Mouse (Mus musculus): ENCODE data around the gene Gm30191. TPM values are rescaled to one million over a fixed set of nuclear protein-coding genes. Genes with fewer than 3 reads are reported as not detected.

The Gm30191 gene
- not detected in 2 replicates for polyA plus RNA-seq (2012; ENCODE audit: insufficient read depth, low replicate concordance)

DNA sequence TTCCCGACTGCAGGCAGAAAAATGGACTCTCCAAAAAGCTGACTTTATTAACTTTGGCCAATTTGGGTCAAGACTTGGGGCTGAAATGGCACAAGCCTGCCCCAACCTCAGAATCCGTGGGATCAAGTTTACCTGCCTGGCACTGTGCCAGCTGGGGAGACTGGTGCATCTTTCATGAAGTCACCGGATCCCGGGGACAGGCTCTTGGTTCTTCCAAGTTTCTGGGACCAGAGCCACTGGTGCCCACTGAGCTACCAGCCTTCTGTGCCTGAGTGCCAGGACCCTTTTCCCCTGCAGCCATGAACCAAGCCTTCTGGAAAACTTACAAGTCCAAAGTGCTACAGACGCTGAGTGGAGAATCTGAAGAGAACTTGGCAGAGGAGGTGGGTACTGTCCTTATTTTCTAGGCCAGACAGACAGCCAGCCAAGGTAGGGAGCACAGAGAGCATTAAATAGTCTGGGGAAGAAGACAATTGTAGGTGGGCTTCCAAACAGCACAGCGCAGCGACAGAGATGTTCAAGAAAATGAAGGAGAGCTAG is at the start of gene Gm30191:
TSS of gene Gm30191 (plus strand) at position 217 of the 540 bp plus-strand sequence.
- no peak for TF ChIP-seq FLI1 (IDR thresholded peaks at IDR 0.05; ENCODE audit: low read length)
- TF ChIP-seq GATA1 (IDR thresholded peaks at IDR 0.05; ENCODE audit: borderline replicate concordance, low read length) = no peak
- H3K4me3 ChIP-seq (replicated peaks) = peak within 1 kb of the TSS; percentile 94
- peaks cover 9% of the 10 kb centered on the region for H3K36me3 ChIP-seq (replicated peaks; ENCODE audit: low read length)
- H3K9me3 ChIP-seq = peaks cover 4% of the 10 kb centered on the region; the same call in 1 of the 2 replicates
- peaks cover 58% of the 10 kb centered on the region for H3K27me3 ChIP-seq (replicated peaks)
- H3K4me1 ChIP-seq = peaks cover 49% of the 10 kb centered on the region

DNA sequence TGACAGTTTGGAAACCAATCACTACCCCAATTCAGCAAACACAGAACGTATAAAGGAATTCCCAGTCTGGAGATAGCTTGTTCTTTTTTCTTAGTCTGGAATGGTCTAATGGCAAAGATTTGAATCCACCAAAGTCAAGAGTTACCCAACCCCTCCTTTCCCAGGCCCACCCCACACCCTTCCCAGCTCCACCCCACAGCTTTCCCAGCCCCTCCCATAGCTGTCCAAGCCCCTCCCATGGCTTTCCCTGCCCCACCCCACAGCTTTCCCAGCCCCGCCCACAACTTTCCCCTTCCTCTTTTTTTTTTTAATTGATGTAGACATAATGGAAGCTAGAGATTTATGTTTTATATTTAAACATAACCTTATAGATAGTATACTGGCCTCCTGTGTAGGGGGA is 47.4 kb upstream of the Gm30191 start:
- H3K4me1 ChIP-seq = peaks cover 5% of the 10 kb centered on the region; the same call in 1 of the 2 replicates
- H3K4me3 ChIP-seq (replicated peaks) = no peak overlapping the region
- H3K36me3 ChIP-seq (replicated peaks; ENCODE audit: low read length) = no peaks in the 10 kb centered on the region
- TF ChIP-seq FLI1 (IDR thresholded peaks at IDR 0.05; ENCODE audit: low read length) = no peak
- no peak for TF ChIP-seq GATA1 (IDR thresholded peaks at IDR 0.05; ENCODE audit: borderline replicate concordance, low read length)
- H3K9me3 ChIP-seq = no peaks in the 10 kb centered on the region
- peaks cover 29% of the 10 kb centered on the region for H3K27me3 ChIP-seq (replicated peaks)

DNA sequence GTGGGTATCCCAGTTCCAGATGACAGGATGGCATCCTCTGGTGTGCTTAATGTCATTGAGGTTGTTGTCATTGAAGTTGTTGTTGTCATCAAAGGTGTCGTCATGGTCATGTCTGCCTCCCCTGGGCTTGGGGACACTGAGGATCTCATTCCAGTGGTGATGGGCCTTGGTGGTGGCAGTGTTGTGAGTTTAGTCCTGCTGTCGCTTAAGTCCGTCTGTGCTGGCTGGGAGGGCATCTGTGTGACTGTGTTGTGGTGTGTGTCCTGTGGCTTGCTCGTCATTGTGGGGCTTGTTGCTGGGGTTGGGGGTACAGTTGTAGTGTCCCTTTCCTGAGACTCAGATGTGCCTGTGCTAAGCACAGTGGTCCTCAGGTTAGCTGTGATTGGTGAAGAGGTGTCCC is 43.8 kb upstream of the Gm30191 start, which contains the start of gene Gm7534:
TSS of gene Gm7534 (minus strand) at position 101 of the 400 bp plus-strand sequence.
- Histone ChIP-seq H3K36me3 (replicated peaks; ENCODE audit: low read length) (no peaks in the 10 kb centered on the region), H3K4me3 (replicated peaks) (no peak within 1 kb of the TSS), H3K4me1 (peaks cover 11% of the 10 kb centered on the region), H3K9me3 (no peaks in the 10 kb centered on the region), H3K27me3 (replicated peaks) (peaks cover 26% of the 10 kb centered on the region)
- TF ChIP-seq GATA1 (IDR thresholded peaks at IDR 0.05; ENCODE audit: borderline replicate concordance, low read length) = no peak
- TF ChIP-seq FLI1 (IDR thresholded peaks at IDR 0.05; ENCODE audit: low read length) = no peak

DNA sequence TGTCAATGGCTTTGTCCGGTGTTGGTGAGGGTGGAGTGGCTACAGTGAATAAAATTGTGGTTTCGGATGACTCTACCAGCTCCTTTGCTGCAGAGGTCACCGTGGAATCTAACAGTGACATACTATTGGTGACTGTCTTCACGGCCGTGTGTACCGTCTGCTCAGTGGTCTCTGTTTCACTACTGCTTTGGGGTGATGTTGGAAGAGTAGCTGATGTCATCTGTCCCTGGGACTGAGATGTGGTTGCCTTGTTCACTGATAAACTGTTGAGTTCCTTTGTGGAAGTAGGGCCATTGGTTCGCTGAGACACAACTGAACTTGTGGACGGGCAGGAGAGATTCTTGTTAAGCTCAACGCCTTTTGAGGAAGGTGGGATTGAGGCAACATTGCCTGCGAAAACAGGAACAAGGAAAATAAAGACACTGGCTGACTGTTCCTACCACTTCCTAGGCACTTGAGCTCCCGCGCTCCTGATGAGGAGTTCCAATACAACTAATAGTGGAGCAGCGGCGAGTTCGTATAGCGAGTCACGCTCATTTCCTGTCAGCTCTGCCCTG is 43.3 kb upstream of the Gm30191 start:
- no peak overlapping the region for H3K4me3 ChIP-seq (replicated peaks)
- H3K9me3 ChIP-seq = no peaks in the 10 kb centered on the region
- peaks cover 11% of the 10 kb centered on the region for H3K4me1 ChIP-seq
- H3K27me3 ChIP-seq (replicated peaks) = peaks cover 29% of the 10 kb centered on the region
- H3K36me3 ChIP-seq (replicated peaks; ENCODE audit: low read length) = no peaks in the 10 kb centered on the region
- TF ChIP-seq FLI1 (IDR thresholded peaks at IDR 0.05; ENCODE audit: low read length) = no peak
- TF ChIP-seq GATA1 (IDR thresholded peaks at IDR 0.05; ENCODE audit: borderline replicate concordance, low read length) = no peak

DNA sequence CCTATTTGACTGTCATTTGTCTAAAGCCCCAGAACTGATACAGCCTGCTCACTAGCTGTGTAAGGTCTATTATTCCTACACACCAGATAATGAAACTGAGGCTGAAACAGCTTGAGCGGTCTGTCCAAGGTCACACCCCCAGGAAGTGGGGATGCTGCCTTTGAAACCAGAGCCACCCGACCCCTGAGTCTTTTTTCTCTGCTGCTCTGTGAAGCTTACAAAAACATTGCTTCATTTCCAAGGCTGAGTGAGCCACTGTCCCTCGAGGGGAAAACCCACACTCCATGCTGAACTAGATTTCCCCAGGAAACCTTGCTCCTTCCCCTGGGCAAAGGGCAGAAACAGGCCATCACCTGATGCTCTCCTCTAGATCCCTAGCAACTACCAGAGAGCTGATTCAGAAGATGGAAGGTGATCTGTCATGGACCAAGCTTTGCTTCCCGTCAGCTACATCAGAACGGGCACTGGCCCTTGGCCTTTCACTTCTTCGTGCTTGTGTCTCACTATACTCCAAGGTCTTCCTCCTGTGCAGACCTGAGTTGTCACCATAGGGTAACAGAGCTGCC is 40.2 kb upstream of the Gm30191 start:
- Histone ChIP-seq H3K27me3 (replicated peaks) (peaks cover 42% of the 10 kb centered on the region), H3K9me3 (peaks cover 6% of the 10 kb centered on the region), H3K4me1 (peaks cover 11% of the 10 kb centered on the region), H3K4me3 (replicated peaks) (peak overlapping the region; percentile 28), H3K36me3 (replicated peaks; ENCODE audit: low read length) (no peaks in the 10 kb centered on the region)
- no peak for TF ChIP-seq GATA1 (IDR thresholded peaks at IDR 0.05; ENCODE audit: borderline replicate concordance, low read length)

DNA sequence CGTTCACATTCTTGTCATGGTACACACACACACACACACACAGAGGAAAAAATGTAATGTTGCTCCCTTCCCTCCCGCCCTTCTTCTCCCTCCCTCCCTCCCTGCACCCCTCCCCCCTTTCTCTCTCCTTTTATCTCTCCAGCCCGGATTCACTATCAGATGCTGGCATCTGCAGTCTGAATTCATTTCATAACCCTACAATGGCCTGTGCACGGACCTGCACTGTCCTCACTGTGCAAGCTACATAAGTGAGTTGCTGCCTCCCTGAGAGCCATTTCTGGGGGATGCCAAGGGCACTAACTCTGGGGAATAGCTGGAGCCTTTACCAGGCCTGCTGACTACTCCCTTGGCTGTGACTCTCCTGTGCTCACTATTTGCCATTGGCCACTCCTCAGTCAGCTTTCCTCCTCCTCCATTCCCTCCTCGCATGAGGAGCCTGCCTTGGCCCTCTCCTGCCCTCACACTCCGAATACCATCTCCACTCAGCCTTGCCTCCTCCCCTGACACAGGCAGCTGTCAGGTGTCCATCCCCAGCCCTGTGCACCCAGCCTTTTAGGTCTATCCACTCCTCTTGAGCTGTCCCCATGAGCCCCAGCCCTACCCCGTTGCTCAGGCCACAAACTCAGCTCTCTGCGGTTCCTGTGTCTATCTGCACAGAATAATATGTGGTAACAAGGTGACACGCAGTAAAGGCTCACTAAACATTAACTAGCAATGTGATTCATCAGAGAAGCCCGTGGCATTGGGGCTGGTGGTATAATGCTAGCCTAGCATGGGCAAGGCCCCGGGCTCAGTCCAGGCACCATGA is 23.7 kb upstream of the Gm30191 start:
- no peaks in the 10 kb centered on the region for H3K36me3 ChIP-seq (replicated peaks; ENCODE audit: low read length)
- no peaks in the 10 kb centered on the region for H3K9me3 ChIP-seq
- peaks cover 55% of the 10 kb centered on the region for H3K27me3 ChIP-seq (replicated peaks)
- H3K4me3 ChIP-seq (replicated peaks) = no peak overlapping the region
- TF ChIP-seq FLI1 (IDR thresholded peaks at IDR 0.05; ENCODE audit: low read length) (no peak), GATA1 (IDR thresholded peaks at IDR 0.05; ENCODE audit: borderline replicate concordance, low read length) (no peak)
- H3K4me1 ChIP-seq = no peaks in the 10 kb centered on the region; the same call in 1 of the 2 replicates

DNA sequence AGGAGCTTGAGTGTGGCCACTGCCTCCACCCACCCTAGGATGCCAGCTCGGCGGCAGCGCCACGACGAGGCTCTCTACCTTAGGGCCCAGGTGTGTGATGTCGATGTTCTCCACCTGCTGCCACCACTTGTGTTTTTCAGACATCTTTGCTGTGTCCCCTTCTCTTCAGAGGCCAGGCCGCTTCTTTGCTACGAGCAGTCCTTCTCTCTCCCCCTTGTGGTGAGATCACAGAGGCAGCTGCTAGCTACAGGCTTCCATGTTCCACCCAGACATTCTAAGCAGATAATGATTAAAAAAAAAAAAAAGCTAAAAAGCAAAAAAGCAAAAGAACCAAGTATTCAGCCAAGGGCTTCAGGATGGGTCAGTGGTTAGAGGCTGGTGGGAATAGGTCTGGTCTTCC is 19.5 kb upstream of the Gm30191 start, which contains the start of gene Catsper4:
TSS of gene Catsper4 (minus strand) at position 190 of the 400 bp plus-strand sequence.
- H3K27me3 ChIP-seq (replicated peaks) = peaks cover 65% of the 10 kb centered on the region
- no peaks in the 10 kb centered on the region for H3K36me3 ChIP-seq (replicated peaks; ENCODE audit: low read length)
- no peak within 1 kb of the TSS for H3K4me3 ChIP-seq (replicated peaks)
- TF ChIP-seq GATA1 (IDR thresholded peaks at IDR 0.05; ENCODE audit: borderline replicate concordance, low read length) (no peak), FLI1 (IDR thresholded peaks at IDR 0.05; ENCODE audit: low read length) (no peak)
- H3K9me3 ChIP-seq = no peaks in the 10 kb centered on the region
- H3K4me1 ChIP-seq = no peaks in the 10 kb centered on the region; the same call in 1 of the 2 replicates

DNA sequence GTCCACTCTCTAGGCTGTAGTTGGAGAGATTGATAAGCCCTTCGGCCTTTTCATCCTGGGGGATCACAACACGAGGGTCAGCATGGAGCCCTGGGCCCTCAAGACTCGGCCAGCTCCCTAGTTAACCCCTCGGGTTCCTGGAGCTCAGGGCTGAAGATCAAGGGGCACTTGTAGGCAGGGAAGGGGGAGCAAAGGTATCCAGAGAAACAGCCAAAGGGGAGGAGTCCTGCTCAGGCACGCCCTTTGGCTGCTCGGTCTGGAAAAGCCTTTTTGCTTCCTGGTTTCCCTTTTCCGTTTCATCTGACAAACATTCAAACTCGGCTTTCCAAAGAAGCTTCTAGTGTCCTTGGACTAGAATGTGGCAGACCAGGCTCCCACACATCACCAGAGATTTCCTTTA is 16.3 kb upstream of the Gm30191 start:
- H3K4me3 ChIP-seq (replicated peaks) = no peak overlapping the region
- H3K4me1 ChIP-seq = no peaks in the 10 kb centered on the region
- H3K9me3 ChIP-seq = no peaks in the 10 kb centered on the region
- H3K27me3 ChIP-seq (replicated peaks) = peaks cover 81% of the 10 kb centered on the region
- no peak for TF ChIP-seq GATA1 (IDR thresholded peaks at IDR 0.05; ENCODE audit: borderline replicate concordance, low read length)
- TF ChIP-seq FLI1 (IDR thresholded peaks at IDR 0.05; ENCODE audit: low read length) = no peak
- H3K36me3 ChIP-seq (replicated peaks; ENCODE audit: low read length) = no peaks in the 10 kb centered on the region

DNA sequence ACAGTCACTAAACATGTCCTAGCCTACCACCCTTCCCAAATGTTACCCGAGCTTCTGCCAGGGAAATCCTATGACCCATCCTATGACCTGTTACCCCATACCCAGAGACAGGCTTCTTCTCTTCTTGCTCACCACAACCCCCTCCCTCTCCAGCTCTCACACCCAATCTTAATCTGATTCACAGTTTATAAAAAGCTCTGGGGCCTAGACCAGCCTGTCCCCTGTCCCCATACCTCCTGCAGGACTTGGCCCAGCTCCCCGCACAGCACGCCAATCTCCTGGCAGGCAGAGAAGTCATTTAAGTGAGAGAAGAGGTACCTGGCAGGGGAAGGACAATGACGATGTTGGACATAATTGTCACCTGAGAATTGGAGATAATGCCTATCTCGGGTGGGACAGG is 11.9 kb upstream of the Gm30191 start:
- H3K27me3 ChIP-seq (replicated peaks) = peaks cover 79% of the 10 kb centered on the region
- no peaks in the 10 kb centered on the region for H3K9me3 ChIP-seq
- peaks cover 13% of the 10 kb centered on the region for H3K4me1 ChIP-seq
- TF ChIP-seq FLI1 (IDR thresholded peaks at IDR 0.05; ENCODE audit: low read length) (no peak), GATA1 (IDR thresholded peaks at IDR 0.05; ENCODE audit: borderline replicate concordance, low read length) (no peak)
- no peak overlapping the region for H3K4me3 ChIP-seq (replicated peaks)
- no peaks in the 10 kb centered on the region for H3K36me3 ChIP-seq (replicated peaks; ENCODE audit: low read length)

All from megakaryocyte, embryonic 14.5 days (primary cell).